Mouse (Mus musculus) MEL-GATA-1-ER (cell line): ENCODE measurements around the gene Grin1.

ENCODE experiments used
- DNase-seq: peaks from one replicate; pipeline ENCODE4 v3.0.0-alpha.2; 2012; ENCODE audit warnings: low read depth; ENCODE audit errors: extremely low read depth

Grin1 gene

GRCm38 (mm10) chr2:25318971-25319773 is at the start of gene Grin1:
Gene Grin1 (minus strand): TSS chr2:25319187.
- no peak for DNase-seq

- no peak for DNase-seq
Observed at GRCm38 (mm10) chr2:25365091-25365761, 46.2 kb upstream of the Grin1 start, which contains the start of gene Uap1l1. Gene Uap1l1 (minus strand): TSS chr2:25365682.

GRCm38 (mm10) chr2:25364761-25365090 is 45.7 kb upstream of the Grin1 start:
- no peak for DNase-seq

- DNase-seq: no peak
Observed at GRCm38 (mm10) chr2:25364313-25364712, 45.3 kb upstream of the Grin1 start.

- no peak for DNase-seq
Observed at GRCm38 (mm10) chr2:25363478-25364178, 44.6 kb upstream of the Grin1 start.

GRCm38 (mm10) chr2:25359848-25360247 is 40.9 kb upstream of the Grin1 start:
- no peak for DNase-seq

GRCm38 (mm10) chr2:25356208-25357079 is 37.5 kb upstream of the Grin1 start, which contains the start of gene Dpp7:
Gene Dpp7 (minus strand): TSS chr2:25356359.
- peak; percentile 79 for DNase-seq

GRCm38 (mm10) chr2:25355419-25356066 is 36.6 kb upstream of the Grin1 start:
- DNase-seq: no peak

- DNase-seq: no peak
Observed at GRCm38 (mm10) chr2:25354211-25354610, 35.2 kb upstream of the Grin1 start.

GRCm38 (mm10) chr2:25350701-25351100 is 31.7 kb upstream of the Grin1 start:
- DNase-seq: no peak

GRCm38 (mm10) chr2:25349499-25349898 is 30.5 kb upstream of the Grin1 start:
- no peak for DNase-seq

GRCm38 (mm10) chr2:25348162-25348561 is 29.2 kb upstream of the Grin1 start:
- DNase-seq: no peak

GRCm38 (mm10) chr2:25338303-25338702 is 19.3 kb upstream of the Grin1 start:
- DNase-seq: no peak

GRCm38 (mm10) chr2:25333569-25333968 is 14.6 kb upstream of the Grin1 start:
- DNase-seq: no peak

GRCm38 (mm10) chr2:25332286-25333160 is 13.5 kb upstream of the Grin1 start, which contains the start of gene Man1b1:
Gene Man1b1 (plus strand): TSS chr2:25332338.
- DNase-seq: peak; percentile 97

GRCm38 (mm10) chr2:25331470-25331869 is 12.5 kb upstream of the Grin1 start:
- DNase-seq: no peak

- peak; percentile 59 for DNase-seq
Observed at GRCm38 (mm10) chr2:25328440-25328839, 9.5 kb upstream of the Grin1 start.

- no peak for DNase-seq
Observed at GRCm38 (mm10) chr2:25326036-25326435, 7.0 kb upstream of the Grin1 start.

GRCm38 (mm10) chr2:25320084-25320483 is 1.1 kb upstream of the Grin1 start:
- DNase-seq: no peak
